Mouse (Mus musculus) erythroblast, embryonic 14.5 days (primary cell): ENCODE results near the gene Nmnat3.

Experiments used
- GATA1 ChIP-seq: IDR thresholded peaks from 2 replicates; pipeline ENCODE4 v1.6.1; 2012; ENCODE audit warnings: low read length, inconsistent platforms, mixed read lengths
- TAL1 ChIP-seq: IDR thresholded peaks from 3 replicates; pipeline ENCODE4 v1.6.1; 2012; ENCODE audit warnings: low read length, inconsistent platforms, mixed read lengths

- TF ChIP-seq GATA1 (no peak), TAL1 (no peak)
These were observed 10.8 kb downstream of the Nmnat3 start for GRCm38 (mm10) chr9:98297937-98298595.
